Mouse (Mus musculus): ENCODE results near the gene Uts2r. TPM values are rescaled to one million over a fixed set of nuclear protein-coding genes. Genes with fewer than 3 reads are reported as not detected.

The Uts2r gene
- polyA plus RNA-seq, 1 experiment from 2014 or later, result 0.25 TPM

Other genes starting within 250 kb of the Uts2r start
- 4.7 and 5.6 TPM in 2 replicates for gene Ccdc57, start 227.4 kb upstream of the Uts2r start, polyA plus RNA-seq (2016; fragmentation: Nextera tagmentation; extraction: Ambion mirVana)
- 31.8 and 38.4 TPM in 2 replicates for gene Slc16a3, start 211.8 kb upstream of the Uts2r start, polyA plus RNA-seq (2016; fragmentation: Nextera tagmentation; extraction: Ambion mirVana)
- gene Csnk1d, start 168.9 kb upstream of the Uts2r start, polyA plus RNA-seq (2016; fragmentation: Nextera tagmentation; extraction: Ambion mirVana), result 157 TPM in 2 replicates
- gene Cd7, start 120.9 kb upstream of the Uts2r start, polyA plus RNA-seq (2016; fragmentation: Nextera tagmentation; extraction: Ambion mirVana), result 0.34 and 0.47 TPM in 2 replicates
- not detected in 2 replicates for gene Sectm1b, start 96.7 kb upstream of the Uts2r start, polyA plus RNA-seq (2016; fragmentation: Nextera tagmentation; extraction: Ambion mirVana)
- not detected in 2 replicates for gene Sectm1a, start 79.1 kb upstream of the Uts2r start, polyA plus RNA-seq (2016; fragmentation: Nextera tagmentation; extraction: Ambion mirVana)
- gene Tex19.2, start 41.6 kb upstream of the Uts2r start, polyA plus RNA-seq (2016; fragmentation: Nextera tagmentation; extraction: Ambion mirVana), result not detected in 2 replicates
- gene Tex19.1, start 14.1 kb upstream of the Uts2r start, polyA plus RNA-seq (2016; fragmentation: Nextera tagmentation; extraction: Ambion mirVana), result not detected in 2 replicates
- gene Hexdc, start 44.2 kb downstream of the Uts2r start, polyA plus RNA-seq (2016; fragmentation: Nextera tagmentation; extraction: Ambion mirVana), result 12.2 and 13.1 TPM in 2 replicates
- 18.2 and 19.7 TPM in 2 replicates for gene Ogfod3, start 44.4 kb downstream of the Uts2r start, polyA plus RNA-seq (2016; fragmentation: Nextera tagmentation; extraction: Ambion mirVana)
- gene Cybc1, start 69.1 kb downstream of the Uts2r start, polyA plus RNA-seq (2016; fragmentation: Nextera tagmentation; extraction: Ambion mirVana), result 41.2 and 42.1 TPM in 2 replicates
- gene Narf, start 77.0 kb downstream of the Uts2r start, polyA plus RNA-seq (2016; fragmentation: Nextera tagmentation; extraction: Ambion mirVana), result 90.2 and 96.2 TPM in 2 replicates
- gene Foxk2, start 99.7 kb downstream of the Uts2r start, polyA plus RNA-seq (2016; fragmentation: Nextera tagmentation; extraction: Ambion mirVana), result 15.2 and 15.3 TPM in 2 replicates
- gene Wdr45b, start 194.2 kb downstream of the Uts2r start, polyA plus RNA-seq (2016; fragmentation: Nextera tagmentation; extraction: Ambion mirVana), result 88.8 and 91.2 TPM in 2 replicates
- gene Rab40b, start 228.0 kb downstream of the Uts2r start, polyA plus RNA-seq (2016; fragmentation: Nextera tagmentation; extraction: Ambion mirVana), result 6.4 and 6.6 TPM in 2 replicates

All from neural tube, embryonic 12.5 days (tissue).